Mouse (Mus musculus) embryonic fibroblast, embryonic 13.5 days (primary cell): Measurements from ENCODE around the gene Acot3.
"Not testable (repeated sequence)": the region's sequence is repeated elsewhere in the genome, so short reads cannot be mapped to it uniquely, and the experiment has no call there.

Experiments used
- CTCF ChIP-seq: IDR thresholded peaks from 2 replicates; pipeline ENCODE4 v1.5.1; 2011; ENCODE audit warnings: mild to moderate bottlenecking, control low read depth, low read length, moderate library complexity, borderline replicate concordance; ENCODE audit not compliant: insufficient read depth
- POLR2A ChIP-seq: IDR thresholded peaks from 2 replicates; pipeline ENCODE4 v1.6.1; 2011; ENCODE audit warnings: low read depth, mild to moderate bottlenecking, control low read depth, low read length, moderate library complexity

GRCm38 (mm10) chr12:84020528-84020927 lies 31.4 kb upstream of the Acot3 start:
- not testable (repeated sequence) for TF ChIP-seq CTCF, POLR2A
